ENCODE assay signal across 8 mouse cellular contexts in the genomic region with DNA sequence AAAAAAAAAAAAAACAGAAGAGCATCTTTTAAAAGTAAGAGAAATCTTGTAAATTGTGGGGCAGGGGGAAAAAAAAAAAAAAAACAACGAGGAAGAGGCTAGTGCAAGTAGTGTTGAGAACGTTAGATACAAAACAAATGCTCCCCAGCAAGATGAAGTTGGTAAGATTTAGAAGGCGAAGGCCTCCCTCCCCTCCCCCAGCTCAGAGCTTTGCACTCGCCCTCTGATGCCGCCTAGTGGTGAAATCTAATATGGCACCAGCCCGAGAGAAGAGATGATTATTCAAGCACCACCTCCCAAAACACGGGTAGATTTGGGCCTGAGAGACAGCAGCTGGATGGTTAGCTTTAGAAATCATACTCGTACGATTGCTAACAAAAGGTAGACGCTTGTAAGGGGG. TPM values are rescaled to one million over a fixed set of nuclear protein-coding genes. Genes with fewer than 3 reads are reported as not detected.
A peak's percentile ranks its signal among the peaks of the same experiment; 100 is the strongest.
DNase-seq lines count a peak whose midpoint lies in the region; ATAC-seq and TF ChIP-seq lines count a peak whose summit lies in the region.

No protein-coding gene starts in this region.

- peak; percentile 37; the same call in 1 of the 2 replicates for TF ChIP-seq CTCF in bone marrow macrophage, adult 2 months (IDR thresholded peaks at IDR 0.05; ENCODE audit: low read depth, low read length)
- TF ChIP-seq CTCF in testis, adult 2 months (IDR thresholded peaks at IDR 0.05; ENCODE audit: control insufficient read depth, insufficient read depth, insufficient replicate concordance, low read depth, low read length), result peak; percentile 93

- no peaks in the 10 kb centered on the region for H3K4me1 ChIP-seq in bone marrow macrophage, adult 2 months (ENCODE audit: control insufficient read depth, insufficient read depth, low read length)
- H3K4me1 ChIP-seq in embryonic facial prominence, embryonic 14.5 days (ENCODE audit: control insufficient read depth, insufficient read depth, low read length), result peaks cover 9% of the 10 kb centered on the region
- H3K4me1 ChIP-seq in heart, embryonic 10.5 days, result peaks cover 19% of the 10 kb centered on the region
- 0 out of 2 replicates have a peak, but pooled peaks cover 5% of the 10 kb centered on the region for H3K4me1 ChIP-seq in limb, embryonic 11.5 days (ENCODE audit: control insufficient read depth, insufficient read depth, low read length)
- H3K4me1 ChIP-seq in testis, adult 2 months (ENCODE audit: control insufficient read depth, insufficient read depth, low read length), result peaks cover 7% of the 10 kb centered on the region

- H3K36me3 ChIP-seq in embryonic facial prominence, embryonic 14.5 days (ENCODE audit: control insufficient read depth, insufficient read depth, low read length), result no peaks in the 10 kb centered on the region
- H3K36me3 ChIP-seq in heart, embryonic 10.5 days, result no peaks in the 10 kb centered on the region
- no peaks in the 10 kb centered on the region for H3K36me3 ChIP-seq in limb, embryonic 11.5 days (ENCODE audit: control insufficient read depth, insufficient read depth, low read length)
- H3K36me3 ChIP-seq in testis, adult 2 months (ENCODE audit: control insufficient read depth, insufficient read depth, low read length), result no peaks in the 10 kb centered on the region

- TF ChIP-seq POLR2A in bone marrow macrophage, adult 2 months (IDR thresholded peaks at IDR 0.05; ENCODE audit: borderline replicate concordance, low read depth, low read length), result no peak
- TF ChIP-seq POLR2A in testis, adult 2 months (IDR thresholded peaks at IDR 0.05; ENCODE audit: control insufficient read depth, low read depth, low read length), result no peak

- H3K27ac ChIP-seq in bone marrow macrophage, adult 2 months (ENCODE audit: insufficient read depth, low read depth, low read length), result no peak overlapping the region
- H3K27ac ChIP-seq in embryonic facial prominence, embryonic 14.5 days (replicated peaks; ENCODE audit: low read depth, low read length), result no peak overlapping the region
- no peak overlapping the region; the same call in 1 of the 2 replicates for H3K27ac ChIP-seq in heart, embryonic 10.5 days
- H3K27ac ChIP-seq in limb, embryonic 11.5 days (replicated peaks; ENCODE audit: low read depth, low read length), result no peak overlapping the region
- no peak overlapping the region for H3K27ac ChIP-seq in testis, adult 2 months (ENCODE audit: control insufficient read depth, insufficient read depth, low read depth, low read length)

- peak overlapping the region; percentile 26 for H3K4me2 ChIP-seq in embryonic facial prominence, embryonic 14.5 days (ENCODE audit: low read depth, low read length)
- H3K4me2 ChIP-seq in limb, embryonic 11.5 days (ENCODE audit: low read depth, severe bottlenecking), result no peak overlapping the region

- H3K9ac ChIP-seq in embryonic facial prominence, embryonic 14.5 days (ENCODE audit: low read depth, low read length), result no peak overlapping the region
- H3K9ac ChIP-seq in limb, embryonic 11.5 days (ENCODE audit: low read length), result no peak overlapping the region

- peak; percentile 1 for DNase-seq in A20 (ENCODE audit: low read depth, low spot score)
- peak; percentile 87 for DNase-seq in embryonic facial prominence, embryonic 14.5 days (ENCODE audit: low spot score)
- peak; percentile 77 for DNase-seq in heart, embryonic 10.5 days (ENCODE audit: low spot score)
- peak; percentile 79 for DNase-seq in kidney, adult 9 months
- peak; percentile 96 for DNase-seq in limb, embryonic 11.5 days (ENCODE audit: low spot score)
- DNase-seq in naive thymus-derived CD4-positive, alpha-beta T cell, adult 2 months (ENCODE audit: low read depth), result peak; percentile 3

- 0 out of 2 replicates have a peak, but pooled peaks cover 1% of the 10 kb centered on the region for H3K9me3 ChIP-seq in embryonic facial prominence, embryonic 14.5 days (ENCODE audit: control insufficient read depth, low read length)
- H3K9me3 ChIP-seq in heart, embryonic 10.5 days, result no peaks in the 10 kb centered on the region
- H3K9me3 ChIP-seq in limb, embryonic 11.5 days (ENCODE audit: control insufficient read depth, low read length), result no peaks in the 10 kb centered on the region

- WGBS in embryonic facial prominence, embryonic 14.5 days, result 1% methylated on average over 10 of the region's 10 CpGs
- WGBS in heart, embryonic 10.5 days, result 5% methylated on average over 10 of the region's 10 CpGs
- 4% methylated on average over 10 of the region's 10 CpGs for WGBS in limb, embryonic 11.5 days

- H3K27me3 ChIP-seq in embryonic facial prominence, embryonic 14.5 days (replicated peaks; ENCODE audit: control insufficient read depth, insufficient read depth, low read length), result no peaks in the 10 kb centered on the region
- H3K27me3 ChIP-seq in heart, embryonic 10.5 days (ENCODE audit: insufficient read depth, poor library complexity, severe bottlenecking), result no peaks in the 10 kb centered on the region
- no peaks in the 10 kb centered on the region for H3K27me3 ChIP-seq in limb, embryonic 11.5 days (ENCODE audit: control insufficient read depth, insufficient read depth, low read length)
- no peaks in the 10 kb centered on the region for H3K27me3 ChIP-seq in testis, adult 2 months (ENCODE audit: control insufficient read depth, insufficient read depth, low read length)

- ATAC-seq in embryonic facial prominence, embryonic 14.5 days (ENCODE audit: low read depth), result peak; percentile 63; the same call in 1 of the 2 replicates
- ATAC-seq in limb, embryonic 11.5 days (ENCODE audit: insufficient number of reproducible peaks, low FRiP score, low TSS enrichment, low read depth), result no peak

- no peak overlapping the region for H3K4me3 ChIP-seq in bone marrow macrophage, adult 2 months (ENCODE audit: insufficient read depth, low read length)
- H3K4me3 ChIP-seq in embryonic facial prominence, embryonic 14.5 days (ENCODE audit: low read depth, low read length), result no peak overlapping the region
- no peak overlapping the region for H3K4me3 ChIP-seq in heart, embryonic 10.5 days
- H3K4me3 ChIP-seq in limb, embryonic 11.5 days (ENCODE audit: low read depth, low read length), result no peak overlapping the region
- peak overlapping the region; percentile 44 for H3K4me3 ChIP-seq in testis, adult 2 months (ENCODE audit: control insufficient read depth, low read depth, low read length)

RNA-seq across cellular contexts. Expression of a gene that starts 22.1 kb away (rescaled TPM):
- polyA plus RNA-seq in bone marrow macrophage, adult 2 months (2012; ENCODE audit: insufficient read depth, insufficient read length, missing spikeins), result 0.40 and 1.6 TPM in 2 replicates
- polyA plus RNA-seq in embryonic facial prominence, embryonic 14.5 days (2014; fragmentation: Nextera tagmentation; extraction: Ambion mirVana), result 6.9 and 7.0 TPM in 2 replicates
- 5.8 and 6.6 TPM in 2 replicates for polyA plus RNA-seq in heart, embryonic 10.5 days (2016; fragmentation: Nextera tagmentation; extraction: Ambion mirVana)
- 5.0 and 5.9 TPM in 2 replicates for polyA plus RNA-seq in limb, embryonic 11.5 days (2014; fragmentation: Nextera tagmentation; extraction: Ambion mirVana)
- polyA plus RNA-seq in testis, adult 2 months (2012; rRNA removed), result 1.4 and 1.5 TPM in 2 replicates

Comparison
In these comparisons a context has a peak if more than half of its experiments do, and no peak if none do; other contexts are left out.
1. DNase-seq: peak in every context shown above with its lines; median percentile 96 in limb, embryonic 11.5 days; 87 in embryonic facial prominence, embryonic 14.5 days; 79 in kidney, adult 9 months; 77 in heart, embryonic 10.5 days; 3 in naive thymus-derived CD4-positive, alpha-beta T cell, adult 2 months; 1 in A20.